Mouse (Mus musculus) erythroid progenitor cell, adult 5-6 weeks (primary cell): ENCODE data around the gene Tacc3. TPM values are rescaled to one million over a fixed set of nuclear protein-coding genes. Genes with fewer than 3 reads are reported as not detected.

Experiments used
- ATAC-seq: replicated peaks from 2 replicates; pipeline ENCODE4 v1.8.0; 2016; ENCODE audit warnings: moderate number of reproducible peaks, mild to moderate bottlenecking, moderate TSS enrichment, inconsistent platforms; ENCODE audit not compliant: poor library complexity, low FRiP score, severe bottlenecking
- total RNA-seq, 2 experiments: library from RNA; stranded (forward) in 1 of 2; stranded (reverse) in 1 of 2; fragments of 150-400 nt in 1 of 2; fragments of 186-747, 209-891 nt in 1 of 2; gene quantifications; 2 replicates each; pipeline versions ENCODE4 v1.2.3 to v1.2.4; 2015 to 2017; ENCODE audit warnings: low replicate concordance in 2 of 2

Tacc3 gene
- total RNA-seq, 2 experiments from 2014 or later: 404 to 682 TPM

DNA sequence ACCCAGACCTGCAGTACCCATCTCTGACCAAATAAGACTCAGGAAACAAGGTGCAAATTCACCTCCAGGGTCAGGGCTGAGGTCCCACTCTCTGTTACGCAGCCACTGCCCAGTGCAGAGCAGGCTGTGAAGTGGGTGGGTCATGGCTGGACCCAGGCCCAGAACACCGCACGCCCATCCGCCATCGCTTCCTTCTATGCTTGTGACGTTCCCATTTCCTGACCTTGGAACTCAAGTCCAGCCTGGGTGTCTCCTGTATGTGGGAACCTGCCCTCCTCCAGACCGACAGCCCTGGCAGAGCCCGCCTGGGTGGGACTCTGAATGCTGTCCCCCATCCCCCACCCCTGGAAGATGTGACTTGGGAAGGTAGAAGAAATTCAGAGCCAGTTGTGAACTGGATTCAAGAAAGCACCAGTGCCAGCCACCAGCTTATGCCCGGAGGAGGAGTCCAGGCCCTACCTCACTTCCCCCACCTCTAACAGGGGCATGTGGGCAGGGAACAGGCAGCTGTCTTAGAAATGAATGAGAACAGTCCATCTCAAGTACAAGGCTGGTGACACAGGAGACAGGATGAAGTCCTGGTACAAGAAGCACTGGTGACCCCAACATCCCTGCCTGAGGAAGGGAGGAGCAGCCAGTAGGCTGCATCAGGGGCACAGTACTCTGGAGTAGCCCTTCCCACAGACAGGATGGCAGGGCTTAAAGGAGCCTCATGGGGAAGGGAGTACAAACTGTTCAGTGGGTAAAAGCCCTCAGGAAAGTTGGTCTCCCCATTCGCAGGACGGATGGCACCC is 32.1 kb downstream of the Tacc3 start:
- ATAC-seq: no peak

DNA sequence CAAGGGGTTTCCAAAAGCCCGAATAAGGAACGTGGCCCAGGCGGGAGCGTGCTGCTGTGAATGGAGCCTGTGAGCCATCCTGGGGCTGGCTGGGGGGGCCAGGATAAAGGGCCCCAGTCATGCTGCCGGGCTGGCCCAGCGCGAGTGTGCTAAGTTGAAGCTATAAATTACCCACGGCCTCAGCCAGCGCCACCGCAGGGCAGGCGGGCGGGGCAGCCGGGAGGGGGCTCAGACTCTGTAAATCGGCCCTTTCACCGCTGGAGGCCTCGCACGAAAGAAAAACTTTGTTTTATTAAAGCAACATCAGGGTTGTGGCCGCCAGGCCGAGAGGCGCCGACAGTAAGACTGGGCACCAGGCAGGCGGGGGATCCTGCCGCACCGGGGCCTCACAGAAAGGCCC is 34.5 kb downstream of the Tacc3 start:
- no peak for ATAC-seq

DNA sequence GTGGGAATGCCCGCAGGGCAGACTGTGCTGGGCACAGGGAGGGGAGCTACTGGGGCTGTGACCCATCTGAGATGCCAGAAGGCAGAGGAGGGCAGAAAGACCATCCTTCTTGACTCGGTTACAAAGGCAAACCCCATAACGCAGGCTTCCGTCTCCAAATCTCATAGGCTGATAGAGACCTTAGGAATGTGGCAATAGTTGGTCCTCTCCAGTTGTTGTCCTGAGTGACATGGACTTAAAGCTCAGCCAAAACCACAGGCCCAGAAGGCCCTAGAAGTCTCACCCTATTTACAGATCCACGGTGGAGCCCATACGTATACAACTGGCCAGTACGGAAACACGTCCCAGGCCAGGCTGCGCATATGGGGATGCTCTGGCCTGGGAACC is 36.5 kb downstream of the Tacc3 start:
- ATAC-seq: no peak

DNA sequence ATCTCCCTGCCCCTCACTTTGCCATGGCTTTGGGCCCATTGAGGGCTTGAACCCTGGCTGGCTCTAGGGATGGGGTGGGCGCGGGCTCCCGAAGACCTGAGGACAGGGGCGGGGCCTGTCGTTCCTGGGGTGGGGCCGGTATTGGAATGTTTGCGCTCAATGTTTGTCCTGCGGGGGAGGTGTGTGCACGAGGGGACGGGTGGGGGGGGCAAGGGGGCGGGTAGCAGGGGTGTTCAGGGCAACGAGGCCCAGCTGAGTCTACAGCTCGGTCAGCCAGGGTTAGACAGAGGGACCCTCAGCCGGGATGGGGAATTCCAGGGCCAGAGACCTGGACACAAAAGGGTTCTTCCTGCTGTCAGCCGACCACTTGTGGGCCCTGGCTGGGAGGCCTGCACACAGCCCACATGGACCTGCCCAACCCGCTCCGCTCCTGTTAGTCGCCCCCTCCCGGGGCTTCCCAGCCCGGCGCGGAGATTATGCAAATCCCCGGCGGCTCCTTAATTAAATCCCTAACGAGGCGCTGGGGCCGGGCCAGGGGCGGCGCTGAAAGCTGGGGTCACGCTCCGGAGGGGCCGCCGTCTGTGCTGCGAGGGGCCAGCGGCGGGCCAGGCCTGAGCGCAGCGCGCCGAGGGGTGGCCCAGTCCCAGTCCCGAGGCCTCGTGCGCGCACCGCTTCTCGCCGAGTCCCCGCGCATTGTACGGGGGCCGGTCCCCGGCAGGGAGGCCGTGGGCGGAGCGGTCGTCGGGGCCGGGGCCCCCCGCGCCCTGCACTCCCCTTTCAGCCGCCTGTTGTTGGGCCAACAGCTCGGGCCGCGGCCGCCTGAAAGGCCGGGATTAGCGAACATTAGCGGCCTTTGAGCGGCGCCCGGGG is 37.2 kb downstream of the Tacc3 start:
- ATAC-seq: no peak

DNA sequence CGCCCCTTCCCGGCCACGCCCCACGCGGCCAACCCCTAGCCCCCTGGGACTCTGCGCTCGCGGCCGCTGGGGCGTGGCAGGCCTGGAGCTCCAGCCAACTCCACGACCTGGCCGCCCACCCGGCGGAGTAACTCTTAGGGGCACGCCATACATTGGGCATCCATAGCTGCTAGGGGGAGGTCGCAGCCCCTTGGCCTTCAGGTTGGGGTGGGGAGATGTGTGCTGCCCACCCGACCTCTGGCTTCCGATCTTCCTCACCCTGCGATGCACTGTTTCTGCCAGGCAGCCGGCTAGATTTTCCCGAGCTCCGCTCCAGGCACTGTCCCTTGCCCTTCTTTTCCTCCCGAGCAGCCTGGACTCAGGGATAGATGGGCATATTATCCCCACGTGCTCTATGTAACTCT is 37.8 kb downstream of the Tacc3 start:
- ATAC-seq: no peak

DNA sequence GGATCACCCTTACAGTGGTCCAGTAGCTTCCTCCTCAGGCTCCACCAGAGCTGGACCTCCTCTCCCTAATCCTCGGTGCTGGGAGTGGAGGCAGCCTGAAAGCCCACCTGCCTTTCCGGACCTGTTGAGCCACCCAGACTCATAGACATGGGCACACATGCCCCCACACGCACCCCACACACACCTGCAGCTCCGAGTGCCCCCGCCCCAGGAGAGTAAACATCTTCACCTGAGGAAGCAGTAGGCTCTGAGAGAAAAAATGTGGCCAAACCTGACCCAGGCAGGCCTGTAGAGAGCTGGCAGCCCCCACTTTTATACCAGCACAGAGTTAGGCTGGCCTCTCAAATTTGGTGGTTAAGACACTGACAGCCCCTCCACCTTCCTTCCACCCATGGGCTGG is 38.5 kb downstream of the Tacc3 start:
- ATAC-seq: no peak

DNA sequence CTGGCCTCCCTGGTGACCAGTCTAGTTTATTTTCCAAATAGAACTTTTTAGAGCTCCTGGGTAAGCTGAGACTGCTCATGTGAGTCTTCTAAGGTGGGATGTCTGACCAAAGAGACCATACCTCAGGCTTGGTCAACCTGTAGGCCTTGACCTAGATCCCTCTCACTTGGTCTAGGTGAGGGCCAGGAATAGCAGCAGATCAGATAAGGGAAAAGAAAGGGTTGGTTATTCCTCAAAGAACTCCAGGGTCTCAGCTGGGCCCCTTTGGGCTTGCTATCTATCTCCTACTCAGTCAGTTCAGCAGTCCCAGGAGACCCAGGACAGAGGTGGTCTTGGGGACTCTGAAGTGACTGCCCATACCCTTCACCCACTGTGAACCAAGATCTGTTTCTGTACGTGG is 39.6 kb downstream of the Tacc3 start:
- ATAC-seq: no peak

DNA sequence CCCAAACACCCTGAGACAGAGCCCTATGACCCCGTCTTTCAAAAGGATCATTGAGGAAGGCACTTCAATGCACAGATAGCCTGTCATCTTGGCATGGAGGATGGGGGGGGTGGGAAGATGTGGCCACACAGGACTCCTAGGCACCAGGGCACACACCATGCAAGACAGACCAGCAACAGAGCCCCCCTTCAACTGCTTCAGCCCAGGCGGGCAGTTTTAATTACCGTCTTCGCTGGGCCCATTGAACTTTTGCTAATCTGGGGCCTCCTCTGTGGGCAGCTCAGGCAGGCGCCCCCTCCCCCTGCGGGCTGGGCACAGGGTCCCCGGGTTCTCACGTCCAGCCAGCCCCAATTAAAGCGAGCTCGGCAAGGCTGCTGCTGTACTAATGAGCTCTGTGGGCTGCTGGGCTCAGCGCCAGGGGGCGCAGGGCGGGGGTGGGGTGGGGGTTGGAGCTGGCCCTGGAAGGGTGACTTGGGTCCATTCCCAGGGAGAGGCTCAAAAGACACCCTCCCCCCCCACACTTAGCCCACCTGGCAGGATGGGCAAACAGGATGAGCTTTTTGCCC is 40.1 kb downstream of the Tacc3 start:
- ATAC-seq: no peak

DNA sequence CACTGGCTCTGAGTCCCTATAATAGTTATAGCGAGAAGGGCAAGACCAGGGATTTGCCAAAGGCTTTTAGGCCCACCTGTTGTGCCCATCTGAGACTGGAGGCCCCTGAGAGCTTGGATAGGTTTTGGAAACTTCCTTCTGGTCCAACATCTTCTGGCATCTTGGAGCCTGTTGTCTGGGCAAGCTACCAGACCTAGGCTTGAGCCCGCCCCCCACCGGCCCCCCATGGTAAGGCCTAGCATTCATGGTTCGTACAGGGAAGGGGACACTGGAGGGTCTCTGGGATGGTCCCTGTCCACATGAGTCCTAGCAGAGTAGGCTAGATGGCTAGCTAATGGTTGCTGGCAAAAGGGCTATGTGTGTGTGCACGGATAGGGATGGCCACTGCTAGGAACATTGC is 40.7 kb downstream of the Tacc3 start:
- no peak for ATAC-seq

DNA sequence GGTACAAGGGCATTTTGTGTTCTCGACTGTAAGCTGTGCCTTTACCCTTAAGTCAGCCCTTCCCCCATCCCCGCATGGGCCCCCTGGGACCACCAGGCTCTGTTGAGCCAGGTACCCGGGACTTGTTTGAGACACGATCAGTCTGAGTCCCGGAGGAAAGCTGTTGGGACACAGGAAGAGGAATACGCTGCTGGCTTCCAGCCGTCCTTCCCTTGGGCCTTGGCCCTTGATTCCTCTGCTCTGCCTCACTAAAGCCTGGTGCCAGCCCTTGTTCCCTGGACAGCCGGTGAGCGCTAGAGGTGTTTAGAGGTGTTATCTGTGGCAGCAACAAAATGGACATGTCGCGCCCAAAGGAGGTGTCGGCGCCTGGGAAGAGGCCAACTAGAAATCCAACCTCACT is 42.1 kb downstream of the Tacc3 start:
- no peak for ATAC-seq

DNA sequence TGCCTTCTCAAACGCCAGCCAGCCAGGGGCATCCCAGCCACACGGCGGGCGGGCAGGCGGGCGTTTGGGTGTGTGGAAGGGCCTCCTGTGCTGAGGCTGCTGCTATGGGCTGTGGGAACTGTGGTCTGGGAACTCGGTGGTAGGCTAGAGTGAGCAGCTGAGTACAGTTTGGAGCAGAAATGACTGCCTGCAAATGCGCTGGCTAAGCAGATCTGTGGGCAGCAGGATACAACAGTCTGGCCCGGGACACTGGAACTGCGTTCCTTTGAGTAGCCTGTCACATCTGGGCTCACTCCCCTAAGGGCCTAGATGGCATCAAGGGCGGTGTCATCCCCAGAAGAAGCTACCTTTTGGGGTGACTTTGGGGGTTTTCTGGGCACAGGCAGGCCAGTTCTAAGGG is 43.9 kb downstream of the Tacc3 start:
- ATAC-seq: no peak

DNA sequence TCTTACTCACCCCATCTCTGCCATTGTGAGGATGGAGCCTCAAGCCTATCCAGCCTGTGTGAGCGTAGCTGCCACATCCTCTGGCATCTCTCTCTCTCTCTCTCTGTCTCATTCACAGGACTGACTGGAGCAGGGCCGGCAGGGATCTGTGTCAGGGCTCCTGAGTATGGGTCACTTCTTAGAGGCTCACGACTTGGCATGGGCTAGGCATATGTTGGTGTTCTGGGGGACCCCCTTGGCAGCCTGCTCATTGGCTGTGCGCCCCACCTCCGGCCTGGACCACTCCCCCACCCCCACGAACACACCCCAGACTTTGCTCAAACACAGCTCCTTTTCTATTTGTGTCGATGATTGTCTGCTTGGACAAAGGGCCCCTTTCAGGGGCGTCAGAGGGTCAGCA is 46.1 kb downstream of the Tacc3 start:
- ATAC-seq: no peak

DNA sequence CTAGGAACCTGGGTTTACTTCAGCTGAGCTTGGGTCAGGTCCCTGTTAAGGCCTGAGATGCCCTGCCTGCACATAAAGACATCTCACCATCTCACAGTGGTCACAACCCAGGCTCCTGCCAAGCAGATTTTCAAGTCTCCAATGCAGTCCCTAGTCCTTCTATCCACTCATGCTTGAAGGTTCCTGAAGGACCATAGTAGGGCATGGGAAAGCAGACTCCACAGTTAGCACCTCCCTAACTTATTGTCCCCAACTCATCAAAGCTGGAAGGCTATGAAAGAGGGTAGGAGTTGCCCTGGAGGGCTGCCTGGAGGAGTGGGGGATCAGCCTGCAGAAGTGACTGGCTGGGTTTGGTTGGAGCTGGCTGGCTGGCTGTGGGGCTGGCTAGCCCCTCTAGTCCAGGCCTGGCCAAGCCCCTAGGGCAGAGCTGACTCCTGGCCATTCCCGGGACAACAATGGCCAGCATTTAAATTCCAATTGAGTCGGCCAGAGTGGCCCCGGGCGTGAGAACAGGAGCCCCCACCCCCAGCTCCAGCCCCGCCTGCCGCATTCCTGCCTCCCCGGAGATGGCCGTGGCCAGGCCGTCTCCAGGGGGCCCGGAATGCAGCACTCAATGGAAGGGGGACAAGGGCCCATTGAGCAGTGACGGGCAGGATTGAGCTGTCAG is 47.1 kb downstream of the Tacc3 start:
- no peak for ATAC-seq

DNA sequence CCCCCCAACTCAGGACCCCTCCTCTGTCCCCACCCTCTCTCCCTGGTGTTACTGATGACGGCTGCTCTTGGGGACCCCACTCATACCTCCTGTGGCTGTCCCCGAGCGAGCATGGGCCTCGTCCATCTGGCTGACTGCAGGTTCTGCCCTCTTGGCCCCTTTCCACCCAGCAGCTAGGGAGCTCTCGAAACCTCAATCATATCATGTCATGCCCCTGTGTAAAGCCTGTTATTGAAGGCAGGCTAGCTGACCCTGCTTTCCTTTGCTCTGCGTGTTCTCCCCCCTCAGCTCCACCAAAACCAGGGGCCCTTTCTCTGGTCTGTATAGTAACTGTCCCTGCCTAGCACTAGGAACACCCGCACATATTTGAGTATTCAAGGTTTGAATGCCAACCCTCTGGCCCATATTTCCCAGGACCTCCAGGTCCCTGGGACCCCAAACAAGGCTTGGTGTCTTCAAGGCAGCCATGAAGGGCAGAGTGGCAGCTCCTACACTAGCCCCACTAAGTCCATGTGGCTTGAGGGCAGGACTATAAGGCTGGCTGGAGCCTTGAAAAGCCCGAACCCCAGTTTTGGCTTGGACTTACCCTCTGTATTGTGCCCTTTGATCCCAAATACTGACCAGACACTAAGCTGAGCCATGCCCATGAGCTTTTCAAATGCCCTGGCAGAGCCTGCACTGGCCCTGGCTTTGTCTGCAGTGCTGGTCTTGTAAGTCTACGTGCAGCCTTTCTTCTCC is 47.9 kb downstream of the Tacc3 start:
- no peak for ATAC-seq

DNA sequence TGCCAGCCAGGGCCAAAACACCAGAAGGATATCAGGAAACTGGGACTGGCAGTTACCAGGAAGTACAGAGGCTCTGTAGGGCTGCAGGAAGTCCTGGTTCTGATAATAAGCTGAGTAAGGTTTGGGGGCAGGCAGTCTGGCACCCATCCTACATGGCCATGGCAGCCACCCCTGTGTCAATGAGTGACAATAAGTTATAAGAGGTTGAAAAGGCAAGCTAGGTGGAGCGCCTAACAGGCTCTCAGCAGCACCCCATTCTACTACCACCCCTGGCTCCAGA is 48.4 kb downstream of the Tacc3 start:
- no peak for ATAC-seq

DNA sequence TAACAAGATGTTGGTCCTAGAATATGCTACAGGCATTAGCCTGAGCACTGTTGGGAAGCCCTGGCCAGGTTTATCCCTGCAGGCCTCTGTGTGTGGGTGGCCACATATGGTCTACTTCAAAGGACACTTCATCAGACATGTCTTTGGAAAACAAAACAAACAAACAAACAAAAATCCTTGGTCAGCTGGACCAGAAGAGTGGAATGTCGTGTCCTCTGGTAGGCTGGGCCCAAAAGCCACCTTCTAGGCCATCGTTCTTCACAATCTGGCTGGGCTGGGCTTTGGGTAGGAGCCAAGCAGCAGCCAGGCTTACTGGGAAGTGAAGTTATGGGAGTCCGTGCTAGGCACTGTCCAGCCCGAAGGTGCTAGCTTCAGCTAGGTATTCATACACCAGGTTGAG is 49.2 kb downstream of the Tacc3 start:
- no peak for ATAC-seq

DNA sequence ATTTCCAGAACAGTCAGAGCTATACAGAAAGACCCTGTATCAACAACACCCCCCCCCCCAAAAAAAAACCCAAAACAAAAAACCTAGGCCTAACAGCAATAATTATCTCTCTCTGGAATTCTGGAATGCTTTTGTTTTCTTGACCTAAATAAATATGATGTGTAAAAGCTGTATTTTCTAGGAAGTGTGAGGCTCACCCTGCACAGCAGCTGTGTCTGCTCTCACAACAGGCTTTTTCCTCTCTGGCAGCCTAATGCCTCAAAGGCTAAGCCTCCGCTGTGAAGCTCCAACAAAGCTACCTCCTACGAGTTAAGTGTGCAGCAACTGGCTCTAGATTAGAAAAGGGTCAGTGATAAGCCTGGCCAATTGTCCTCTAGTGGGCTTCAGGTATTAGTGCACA is 51.1 kb downstream of the Tacc3 start:
- no peak for ATAC-seq

DNA sequence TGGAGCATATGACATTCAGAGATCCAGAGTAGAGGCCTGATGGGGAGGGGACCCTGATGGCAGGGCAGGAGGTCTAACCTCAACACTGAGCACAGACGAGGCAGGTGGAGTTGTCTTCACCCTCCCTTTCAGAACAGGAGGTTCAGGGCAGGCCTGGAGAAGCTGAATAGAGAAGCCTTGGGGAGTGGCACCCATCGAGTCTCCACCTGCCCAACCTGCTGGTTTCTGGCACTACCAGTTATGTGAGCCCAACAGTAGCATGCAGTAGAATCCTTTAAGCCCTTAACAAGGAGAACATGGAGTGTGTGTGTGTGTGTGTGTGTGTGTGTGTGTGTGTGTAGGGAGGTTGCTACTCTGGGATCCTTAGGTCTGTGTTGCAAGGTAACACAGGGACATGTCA is 54.6 kb downstream of the Tacc3 start:
- no peak for ATAC-seq

DNA sequence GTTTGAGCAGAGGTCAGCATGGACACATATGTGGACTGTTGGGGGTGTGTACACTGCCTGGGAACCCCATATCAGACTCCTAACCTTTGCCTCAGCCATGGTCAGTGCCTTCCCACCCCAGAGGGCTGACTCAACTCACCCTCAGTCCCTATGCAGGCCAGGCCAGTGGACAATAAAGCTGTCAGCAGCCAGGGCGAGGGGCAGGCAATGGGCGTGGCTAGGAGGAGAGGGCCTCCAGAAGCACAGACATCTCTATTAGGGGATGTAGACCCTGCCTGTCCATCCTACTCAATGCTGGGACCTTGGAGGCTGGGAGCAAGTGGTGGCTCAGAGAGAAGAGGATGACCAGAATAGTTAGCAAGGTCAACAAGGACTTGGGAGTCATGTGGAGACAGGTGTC is 57.3 kb downstream of the Tacc3 start:
- no peak for ATAC-seq

DNA sequence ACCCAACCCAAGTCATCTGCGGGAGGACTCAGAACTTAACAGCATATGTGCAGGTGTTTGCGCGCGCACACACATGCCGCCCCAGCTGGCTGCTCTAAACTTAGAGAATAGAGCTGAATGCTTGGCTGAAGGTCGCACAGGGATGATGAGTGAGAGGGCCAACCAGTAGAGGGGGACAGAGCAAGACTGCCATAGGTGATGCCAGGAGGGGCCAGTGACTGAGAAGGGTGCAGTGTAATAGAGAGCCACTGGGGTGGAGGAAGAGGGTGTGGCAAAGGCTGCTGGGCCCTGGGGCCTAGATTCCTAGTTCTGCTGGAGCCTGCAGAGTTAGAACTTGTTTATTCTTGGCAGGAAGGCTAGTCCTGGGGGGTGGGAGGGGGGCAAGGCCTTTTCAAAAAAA is 58.5 kb downstream of the Tacc3 start:
- ATAC-seq: no peak
